Mouse (Mus musculus) c-Kit-positive CD71-positive TER-119-positive erythroid progenitor cells, embryonic 14.5 days (primary cell): ENCODE results near the gene Dtx3.

Experiments
- DNase-seq: peaks from one replicate; pipeline ENCODE4 v3.0.0-alpha.2; 2013; ENCODE audit warnings: low spot score

Gene Dtx3

GRCm38 (mm10) chr10:127195328-127196129 is at the start of gene Dtx3:
TSS of gene Dtx3 (minus strand) at chr10:127195728.
- no peak for DNase-seq

- DNase-seq = no peak
Observed at GRCm38 (mm10) chr10:127238241-127238824, 42.8 kb upstream of the Dtx3 start.

- no peak for DNase-seq
Observed at GRCm38 (mm10) chr10:127236541-127236940, 41.0 kb upstream of the Dtx3 start.

GRCm38 (mm10) chr10:127233141-127233540 is 37.6 kb upstream of the Dtx3 start:
- no peak for DNase-seq

- no peak for DNase-seq
Observed at GRCm38 (mm10) chr10:127231741-127232140, 36.2 kb upstream of the Dtx3 start.

- no peak for DNase-seq
Observed at GRCm38 (mm10) chr10:127230693-127231092, 35.2 kb upstream of the Dtx3 start.

- DNase-seq = peak; percentile 79
Observed at GRCm38 (mm10) chr10:127228897-127229296, 33.4 kb upstream of the Dtx3 start.

- no peak for DNase-seq
Observed at GRCm38 (mm10) chr10:127227163-127227562, 31.6 kb upstream of the Dtx3 start.

- no peak for DNase-seq
Observed at GRCm38 (mm10) chr10:127226318-127226895, 30.9 kb upstream of the Dtx3 start.

- DNase-seq = no peak
Observed at GRCm38 (mm10) chr10:127225732-127226131, 30.2 kb upstream of the Dtx3 start.

GRCm38 (mm10) chr10:127225213-127225612 is 29.7 kb upstream of the Dtx3 start:
- no peak for DNase-seq

GRCm38 (mm10) chr10:127218339-127218738 is 22.8 kb upstream of the Dtx3 start:
- DNase-seq = no peak

GRCm38 (mm10) chr10:127217177-127217576 is 21.6 kb upstream of the Dtx3 start:
- DNase-seq = no peak

GRCm38 (mm10) chr10:127216456-127216855 is 20.9 kb upstream of the Dtx3 start:
- DNase-seq = no peak

- no peak for DNase-seq
Observed at GRCm38 (mm10) chr10:127214422-127214803, 18.9 kb upstream of the Dtx3 start.

- no peak for DNase-seq
Observed at GRCm38 (mm10) chr10:127213704-127214421, 18.3 kb upstream of the Dtx3 start.

GRCm38 (mm10) chr10:127213272-127213671 is 17.7 kb upstream of the Dtx3 start:
- DNase-seq = no peak

GRCm38 (mm10) chr10:127211414-127211854 is 15.9 kb upstream of the Dtx3 start, which contains the start of gene Pip4k2c:
TSS of gene Pip4k2c (minus strand) at chr10:127211585.
- peak; percentile 78 for DNase-seq

- no peak for DNase-seq
Observed at GRCm38 (mm10) chr10:127210961-127211405, 15.5 kb upstream of the Dtx3 start.

GRCm38 (mm10) chr10:127209928-127210570 is 14.5 kb upstream of the Dtx3 start:
- no peak for DNase-seq

- no peak for DNase-seq
Observed at GRCm38 (mm10) chr10:127208921-127209320, 13.4 kb upstream of the Dtx3 start.

- peak; percentile 83 for DNase-seq
Observed at GRCm38 (mm10) chr10:127205373-127205772, 9.8 kb upstream of the Dtx3 start.
